Mouse (Mus musculus) megakaryocyte, embryonic 14.5 days (primary cell): ENCODE measurements around the gene Psmg4.

Source experiments
- FLI1 ChIP-seq: IDR thresholded peaks from 2 replicates; pipeline ENCODE4 v1.6.1; 2012; ENCODE audit warnings: low read length, inconsistent platforms, mixed read lengths
- GATA1 ChIP-seq: IDR thresholded peaks from 3 replicates; pipeline ENCODE4 v1.6.1; 2012; ENCODE audit warnings: mixed read lengths, low read length, inconsistent platforms, borderline replicate concordance

- TF ChIP-seq GATA1 (no peak), FLI1 (no peak)
Measured at GRCm38 (mm10) chr13:34212735-34213212, 50.0 kb downstream of the Psmg4 start.
